Mouse (Mus musculus) layer of hippocampus, postnatal 10 days (tissue): ENCODE measurements at regions not wholly inside any gene's neighbourhood (a gene's known extent, or its start where the extent isn't known, plus 50 kb on each side); places are given as distances from the start of the nearest gene placed in this dataset.

ENCODE experiments used
- DNase-seq, 2 experiments: peaks; one replicate each; pipeline ENCODE4 v3.0.0; 2021; ENCODE audit warnings: low spot score in 2 of 2

DNA sequence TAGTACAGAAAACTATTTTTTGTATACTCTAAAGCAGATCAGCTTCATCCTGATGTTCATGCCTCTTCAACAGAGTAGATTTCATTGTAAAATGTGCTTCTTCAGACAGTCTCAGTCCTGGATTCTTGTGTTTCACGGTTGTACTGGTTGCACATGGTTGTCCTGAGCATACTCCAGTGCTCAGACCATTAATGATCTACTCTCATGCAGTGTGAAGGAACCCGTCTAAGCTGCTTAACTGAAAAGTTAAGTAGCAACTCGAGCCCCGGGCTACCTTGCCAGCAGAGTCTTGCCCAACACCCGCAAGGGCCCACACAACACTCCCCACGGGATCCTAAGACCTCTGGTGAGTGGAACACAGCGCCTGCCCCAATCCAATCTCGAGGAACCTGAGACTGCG is 380.3 kb upstream of the Fbxo33 start:
- DNase-seq: no peak

DNA sequence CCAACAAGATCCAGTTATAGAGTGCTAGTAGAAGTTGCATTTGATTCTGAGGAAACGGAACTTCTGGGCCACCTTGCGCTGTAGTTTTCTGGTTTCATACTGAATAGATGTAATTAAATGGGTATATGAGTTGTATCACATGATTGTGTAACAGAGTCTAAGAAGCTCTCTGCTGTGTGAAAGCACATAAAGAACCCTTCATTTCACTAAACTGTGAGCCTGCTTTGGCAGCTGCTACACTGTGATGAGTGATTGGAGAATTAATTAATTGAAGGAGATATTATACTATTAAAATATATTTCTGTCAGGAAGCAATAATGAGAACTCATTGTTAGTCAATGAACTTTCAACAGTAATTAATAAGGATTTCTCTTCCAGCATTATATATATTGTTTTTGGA is 369.8 kb upstream of the Fbxo33 start:
- no peak for DNase-seq

DNA sequence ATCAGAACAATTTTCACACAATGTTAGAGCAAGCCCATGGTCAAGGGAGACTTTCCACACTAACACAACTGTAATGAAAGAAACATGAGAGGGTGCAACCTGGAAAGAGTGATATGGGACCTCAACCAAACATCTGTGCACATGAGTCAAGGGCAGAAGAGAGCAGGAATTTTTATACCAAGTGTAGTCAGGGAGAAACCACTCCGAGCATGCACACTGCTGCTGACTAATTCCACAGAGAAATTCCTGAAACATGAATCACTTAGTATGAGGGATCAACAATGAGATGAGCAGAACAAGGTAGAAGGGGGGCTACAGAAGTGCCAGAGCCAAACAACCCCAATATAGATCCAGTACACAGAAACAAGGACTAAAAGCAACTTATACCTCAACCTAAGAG is 363.1 kb upstream of the Fbxo33 start:
- no peak for DNase-seq

DNA sequence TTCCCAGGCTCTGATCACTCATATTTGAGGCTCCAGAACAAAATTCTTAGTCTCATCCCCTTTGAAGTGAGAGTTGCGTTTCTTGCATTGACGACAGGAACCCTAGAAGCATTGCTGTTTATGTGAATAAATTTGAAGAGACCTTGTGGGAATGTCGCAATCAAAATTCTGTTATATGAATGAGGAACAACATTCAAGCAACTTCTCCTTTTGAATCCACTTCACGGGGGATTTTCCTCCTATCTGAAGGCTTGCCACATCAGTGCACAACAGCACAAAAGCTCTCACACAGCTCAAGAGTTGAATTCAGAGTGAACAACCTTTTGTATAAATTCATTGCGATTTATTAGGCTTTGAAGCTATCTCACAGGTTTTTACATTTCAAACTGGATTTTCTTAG is 360.2 kb upstream of the Fbxo33 start:
- DNase-seq: no peak

DNA sequence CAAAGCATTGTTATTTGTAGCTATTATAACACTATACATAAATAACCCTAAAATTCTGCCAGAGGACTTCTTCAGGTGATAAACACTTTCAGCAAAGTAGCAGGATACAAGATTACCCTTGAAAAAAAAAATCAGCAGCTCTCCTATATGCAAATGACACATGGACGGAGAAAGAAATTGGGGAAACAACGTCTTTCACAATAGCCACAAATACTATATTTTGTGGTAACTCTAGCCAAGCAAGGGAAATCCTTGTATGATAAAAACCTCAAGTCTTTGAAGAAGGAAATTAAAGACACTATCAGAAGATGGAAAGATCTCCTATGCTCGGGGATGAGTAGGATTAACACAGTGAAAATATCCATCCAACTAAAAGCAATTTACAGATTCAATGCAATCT is 344.4 kb upstream of the Fbxo33 start:
- no peak for DNase-seq

DNA sequence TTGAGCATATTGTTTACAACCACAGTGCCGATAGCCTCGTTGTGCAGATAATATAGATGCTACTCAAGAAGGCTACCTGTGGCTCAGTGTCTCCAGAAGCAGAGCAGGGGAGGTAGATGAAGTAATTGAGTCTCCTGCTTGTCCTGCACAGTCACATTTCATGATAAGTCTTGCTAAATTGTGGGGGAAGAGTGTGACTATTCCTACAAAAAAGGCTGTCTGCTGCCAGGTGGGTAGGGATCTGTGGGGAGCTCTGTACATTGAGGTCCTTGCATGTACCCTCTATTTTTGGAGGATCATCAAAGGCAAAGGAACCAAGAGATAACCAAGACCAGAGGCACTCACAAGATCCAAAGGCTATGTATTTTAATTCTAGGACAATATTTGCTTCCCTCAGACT is 320.3 kb upstream of the Fbxo33 start:
- DNase-seq: no peak

DNA sequence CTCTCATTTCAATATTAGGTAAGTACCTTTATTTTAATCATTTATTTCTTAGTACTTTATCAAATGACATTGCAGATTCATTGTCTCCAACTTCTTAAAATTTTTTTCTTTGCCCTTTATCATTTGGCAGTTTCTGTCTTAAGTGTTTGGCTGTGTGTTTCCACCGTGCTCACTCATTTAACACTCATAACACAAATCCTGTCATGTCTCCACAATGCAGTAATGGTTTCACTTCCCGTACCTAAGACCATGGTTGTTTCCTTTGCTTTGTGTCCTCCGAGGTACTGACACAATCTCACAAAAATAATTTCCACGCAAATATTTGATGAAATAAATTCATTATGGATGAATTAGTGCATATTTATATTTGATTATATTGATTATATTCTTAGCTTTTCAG is 311.0 kb upstream of the Fbxo33 start:
- DNase-seq: no peak

DNA sequence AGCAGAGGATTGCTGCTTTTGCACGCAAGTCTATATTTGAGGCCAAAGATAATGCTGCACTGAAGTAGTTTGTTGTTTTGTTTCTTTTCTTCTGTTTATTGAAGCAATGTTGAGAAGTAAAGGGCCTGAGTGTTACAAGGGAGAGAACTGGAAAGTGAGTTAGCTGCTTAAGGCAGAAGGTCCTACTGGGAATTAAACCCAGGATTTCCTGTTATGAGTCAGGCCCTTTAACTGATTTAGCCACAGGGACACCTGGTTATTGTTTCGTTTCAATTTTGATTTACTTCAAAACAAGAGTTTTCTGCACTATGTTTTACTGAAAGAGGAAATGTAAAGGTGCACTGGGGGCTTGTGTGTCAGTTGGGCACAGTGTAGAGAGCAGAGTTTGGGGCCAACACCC is 303.8 kb upstream of the Fbxo33 start:
- DNase-seq: no peak

DNA sequence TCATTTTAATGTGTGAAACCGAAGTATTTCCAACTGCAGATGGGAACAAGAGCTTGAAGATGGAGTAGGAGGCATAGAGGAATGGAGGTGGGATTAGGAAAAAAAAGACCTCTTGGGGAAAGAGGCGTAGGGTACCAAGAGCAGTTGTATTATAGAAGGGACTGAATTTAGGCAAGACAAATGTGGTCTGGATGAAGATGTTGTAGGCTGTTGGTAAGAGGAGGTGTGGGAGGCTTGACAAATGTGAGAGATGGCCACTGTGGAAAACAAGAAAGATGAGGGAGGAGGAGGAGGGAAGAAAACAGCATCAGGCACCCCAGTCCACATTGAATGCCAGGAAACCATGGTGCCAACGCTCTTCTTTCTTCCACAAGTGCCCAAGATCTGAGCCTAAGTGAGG is 302.4 kb upstream of the Fbxo33 start:
- no peak for DNase-seq

DNA sequence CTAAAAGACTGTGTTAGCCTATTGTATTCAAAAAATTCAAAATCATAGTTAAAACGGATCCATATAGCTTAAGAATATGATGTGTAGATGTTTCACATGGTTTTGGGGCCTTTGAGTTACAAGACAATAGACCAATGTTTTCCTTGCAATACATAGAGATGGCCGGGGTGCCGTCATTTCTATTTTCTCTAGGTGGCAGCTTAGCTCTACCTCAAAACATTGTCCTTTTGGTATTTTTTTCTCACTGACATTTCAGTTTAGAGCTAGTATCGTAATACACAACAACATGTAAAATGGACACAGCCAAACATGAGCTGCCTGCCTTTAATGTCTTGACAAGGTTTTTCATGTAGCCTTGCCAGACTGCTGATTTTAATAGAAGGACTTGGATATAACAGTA is 290.3 kb upstream of the Fbxo33 start:
- DNase-seq: peak; percentile 38 to 48

DNA sequence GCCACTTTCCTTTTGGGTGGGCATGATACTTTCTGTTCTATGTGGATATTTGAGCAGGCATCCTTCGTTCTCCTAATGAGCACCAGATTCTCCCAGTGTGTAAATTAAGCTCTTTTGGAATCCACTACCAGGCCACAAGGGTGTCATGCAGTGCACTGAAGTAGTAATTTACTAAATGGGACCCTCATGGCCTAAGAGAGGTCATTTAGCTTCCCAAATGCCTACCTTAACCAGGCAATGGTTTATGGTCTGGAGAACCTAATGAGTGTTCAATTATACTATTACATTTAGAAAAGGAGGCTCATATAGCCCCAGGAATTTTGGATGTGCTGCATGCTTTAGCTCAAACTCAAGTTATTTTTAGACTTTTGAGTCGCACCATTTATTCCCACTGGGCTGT is 289.6 kb upstream of the Fbxo33 start:
- DNase-seq: no peak

DNA sequence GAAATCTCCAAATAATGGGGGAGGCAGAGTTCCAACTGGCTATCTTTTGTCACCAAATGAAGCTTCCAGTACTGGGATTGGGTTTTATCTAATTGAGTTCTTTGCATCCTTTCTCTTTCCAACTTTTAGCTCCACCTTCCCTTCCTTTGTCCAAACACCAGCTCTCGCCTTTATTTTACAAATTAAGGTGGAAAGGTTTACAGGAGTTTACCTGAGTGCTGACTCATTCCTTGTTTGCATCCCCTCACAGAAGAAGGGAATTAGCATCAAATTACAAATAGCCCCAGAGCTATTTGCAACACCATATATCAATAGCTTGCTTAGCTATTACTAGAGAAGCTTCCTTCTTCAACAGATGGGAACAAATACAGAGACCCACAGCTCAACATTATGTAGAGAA is 287.9 kb upstream of the Fbxo33 start:
- DNase-seq: no peak

DNA sequence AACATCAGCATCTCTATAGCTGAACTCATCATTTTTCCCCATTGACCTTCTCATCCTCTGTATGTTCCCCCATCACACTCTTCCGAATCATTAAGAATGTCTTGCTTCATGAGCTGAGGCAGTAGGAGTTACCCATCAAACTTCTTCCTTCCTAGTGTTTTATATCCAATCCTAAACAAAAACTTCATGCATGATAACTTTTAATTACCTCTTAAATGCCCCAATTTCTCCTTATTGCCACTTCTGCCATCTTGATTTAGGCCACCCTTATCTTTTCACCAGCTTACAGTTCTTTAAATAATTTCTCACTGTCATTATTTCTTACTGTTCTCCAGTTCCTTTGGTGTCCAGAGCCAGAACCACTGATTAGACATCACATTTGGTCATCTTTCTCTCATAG is 277.9 kb upstream of the Fbxo33 start:
- no peak for DNase-seq

DNA sequence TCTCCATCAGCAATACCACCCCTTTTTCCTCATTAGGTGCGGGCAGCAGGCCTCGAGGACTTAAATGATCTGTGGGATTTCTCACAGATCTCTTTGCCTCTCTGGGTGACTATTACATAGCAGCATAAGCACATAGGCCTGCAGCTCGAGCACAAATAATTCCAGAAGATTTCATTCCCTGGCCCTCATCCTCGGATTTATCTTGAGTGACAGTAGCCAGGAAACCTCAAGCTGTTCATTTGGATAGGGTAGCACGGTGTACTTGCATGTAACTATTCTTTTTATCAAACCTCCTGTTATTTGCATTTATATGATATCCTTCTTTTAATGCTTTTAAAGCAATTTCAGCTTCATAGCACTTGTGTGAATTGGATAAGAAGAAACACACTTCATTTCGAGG is 268.5 kb upstream of the Fbxo33 start:
- DNase-seq: no peak

DNA sequence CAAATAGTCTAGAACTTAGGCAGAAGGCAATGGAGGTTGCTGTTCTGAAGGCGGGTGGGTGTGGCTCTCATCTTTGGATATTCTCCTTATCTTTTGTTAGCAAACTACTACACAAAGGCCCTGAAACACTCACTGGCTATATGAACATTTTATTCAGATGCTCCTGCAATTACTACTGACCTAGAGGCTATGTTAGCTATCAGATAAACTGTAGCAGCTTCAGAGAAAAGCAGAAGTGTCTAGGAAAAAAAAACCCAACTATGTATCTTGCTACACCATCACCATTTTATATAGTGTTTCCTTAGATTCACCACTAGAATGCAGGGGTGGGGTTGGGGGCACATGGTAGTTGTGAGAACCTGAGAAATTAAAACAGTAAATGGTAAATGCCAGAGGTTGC is 268.0 kb upstream of the Fbxo33 start:
- no peak for DNase-seq

DNA sequence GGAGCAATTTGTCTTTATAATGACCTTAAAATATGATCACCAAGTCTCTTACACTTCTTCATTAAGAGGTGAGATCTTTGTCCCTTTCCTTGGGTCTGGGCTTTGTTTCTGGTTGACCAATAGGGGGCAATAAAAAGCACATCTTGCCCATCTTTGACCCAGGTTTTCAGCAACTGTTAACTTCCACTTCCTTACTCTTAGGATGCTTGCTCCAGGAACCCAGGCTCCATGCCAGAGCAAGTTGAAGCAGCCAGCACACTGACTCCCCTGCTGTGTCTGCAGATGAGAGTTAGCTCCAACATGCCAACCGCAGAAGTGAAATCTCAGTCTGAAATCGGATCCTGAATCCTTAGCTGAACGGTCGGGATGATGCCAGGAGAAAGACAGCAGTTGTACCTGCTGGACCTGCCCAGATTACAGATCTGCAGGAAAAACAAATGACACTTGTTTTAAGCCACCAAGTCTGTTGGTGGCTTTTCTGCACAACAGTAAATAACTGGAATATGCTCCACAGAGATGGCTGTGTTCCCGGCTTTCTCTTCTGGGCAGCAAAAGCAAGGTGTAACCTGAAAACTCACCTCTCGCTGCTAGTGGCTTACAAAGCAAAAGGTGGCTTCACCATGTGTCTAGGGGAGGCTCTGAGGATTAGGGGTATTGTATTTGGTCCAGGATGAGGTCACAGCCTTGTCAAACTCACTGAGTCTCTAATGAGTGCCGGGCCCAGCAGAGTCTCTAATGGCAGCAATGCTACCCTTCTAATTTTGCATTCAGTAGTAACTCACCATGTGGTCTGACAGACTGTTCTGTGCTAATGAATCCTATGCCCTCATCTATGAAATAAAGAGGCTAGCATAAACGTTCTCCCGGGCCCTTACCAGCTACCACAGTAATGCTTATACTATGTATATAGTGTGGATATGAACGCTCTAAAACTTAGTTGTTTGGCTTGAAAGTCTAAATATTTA is 241.8 kb upstream of the Fbxo33 start:
- DNase-seq: peak; percentile 30 to 48

DNA sequence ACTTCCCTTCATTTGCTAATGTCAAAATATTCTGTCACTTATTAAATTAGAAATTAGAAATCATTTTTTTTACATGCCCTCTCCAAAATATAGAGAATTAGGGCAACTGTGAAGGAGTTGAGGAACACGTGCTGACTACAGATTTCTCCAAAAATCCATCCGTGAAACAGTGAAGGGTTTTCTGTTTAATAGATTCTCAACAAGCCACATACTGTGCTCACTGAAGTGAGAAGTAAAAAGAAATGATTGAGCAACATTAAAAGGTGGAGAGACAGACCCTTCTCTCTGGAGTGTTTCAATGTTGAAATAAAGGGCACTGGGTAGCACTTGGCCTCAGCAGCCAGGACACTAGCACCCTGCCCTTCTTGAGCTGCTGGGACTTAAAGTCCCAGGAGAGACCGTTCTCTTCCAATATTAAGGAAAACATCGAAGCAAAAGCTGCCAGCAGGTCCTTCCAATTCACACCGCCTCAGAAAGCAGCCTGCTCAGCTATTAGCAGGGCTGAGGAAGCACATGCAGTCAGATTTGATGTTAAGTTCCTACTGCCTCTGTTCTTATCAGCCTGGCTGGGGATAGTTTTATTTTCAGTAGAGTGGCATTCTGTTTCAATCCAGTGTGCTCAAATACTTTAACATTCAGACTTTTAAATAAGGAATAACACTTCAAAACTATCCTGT is 236.8 kb upstream of the Fbxo33 start:
- DNase-seq: peak in 1 of 2 experiments; percentile 20

DNA sequence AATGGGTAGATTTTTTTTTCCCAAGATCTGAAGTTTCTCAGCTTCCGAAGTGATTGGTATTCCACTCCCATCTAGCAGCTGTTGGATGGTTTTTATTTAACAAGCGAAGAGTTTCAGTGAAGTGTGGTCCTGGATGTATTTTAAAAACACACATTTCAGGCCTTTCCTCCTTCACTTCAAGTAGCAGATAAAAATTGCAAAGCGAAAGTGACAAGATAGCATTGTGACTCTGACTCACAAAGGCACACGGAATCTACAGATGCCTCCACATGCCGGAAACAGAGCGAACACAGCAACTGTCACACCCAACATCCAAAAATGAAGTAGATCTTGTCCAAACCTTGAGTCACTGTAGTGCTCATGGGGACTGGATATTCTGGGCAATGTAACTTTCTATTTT is 195.5 kb upstream of the Fbxo33 start:
- no peak for DNase-seq

DNA sequence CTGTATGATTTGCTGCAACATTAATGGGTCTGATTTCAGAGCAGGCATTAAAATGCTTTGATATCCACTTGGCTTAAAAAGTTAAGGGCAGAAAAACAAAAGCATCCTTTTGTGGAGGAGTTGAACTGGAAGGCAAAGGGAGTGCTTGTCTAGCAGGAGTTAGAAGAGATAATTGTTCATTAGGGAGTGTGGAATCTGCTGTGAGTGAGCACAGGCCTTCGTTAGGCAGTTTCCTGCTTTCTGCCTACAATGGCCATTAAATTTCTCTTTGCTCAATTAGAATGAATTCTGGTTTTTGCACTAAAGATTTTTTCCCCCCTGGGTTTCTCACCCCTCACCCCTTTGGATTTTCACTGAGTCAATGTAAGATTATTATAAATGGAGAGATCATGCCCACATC is 192.0 kb upstream of the Fbxo33 start:
- DNase-seq: no peak

DNA sequence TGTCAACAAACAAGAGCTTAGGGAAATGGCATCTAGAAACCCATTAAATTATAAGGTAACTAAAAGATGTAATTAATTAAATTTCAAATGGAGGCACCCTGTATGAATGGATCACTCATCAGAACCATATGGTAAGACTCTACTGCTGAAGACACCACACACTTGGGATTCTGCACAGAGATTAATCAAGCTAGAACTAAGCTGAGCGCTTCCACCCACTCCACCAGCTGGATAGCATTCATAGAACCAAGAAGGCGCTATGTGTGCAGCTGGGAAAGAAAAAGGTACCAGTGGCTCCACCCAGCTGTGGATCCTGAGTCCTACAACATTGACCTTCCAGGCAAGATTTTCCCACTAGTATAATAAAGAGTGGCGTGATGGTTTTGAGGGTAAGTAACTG is 171.6 kb upstream of the Fbxo33 start:
- no peak for DNase-seq

DNA sequence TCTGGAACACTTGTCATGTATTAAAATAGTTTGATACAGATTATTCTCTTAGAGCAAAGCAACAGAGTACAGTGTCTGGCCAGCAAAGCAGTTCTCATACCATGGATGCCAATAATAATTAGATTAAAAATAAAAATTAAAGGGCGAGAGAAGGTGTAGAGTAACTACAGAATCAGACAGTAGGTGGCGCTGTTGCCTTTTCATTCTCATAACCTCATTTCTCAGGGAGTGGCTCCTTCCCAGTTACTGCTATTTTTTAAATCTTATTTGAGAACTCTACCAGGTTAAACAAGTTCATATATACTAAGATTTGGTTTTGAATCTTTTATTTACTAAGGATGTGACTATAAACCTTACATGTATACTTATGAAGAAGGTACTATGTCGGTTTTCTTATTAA is 163.3 kb upstream of the Fbxo33 start:
- peak; percentile 74 to 77 for DNase-seq

DNA sequence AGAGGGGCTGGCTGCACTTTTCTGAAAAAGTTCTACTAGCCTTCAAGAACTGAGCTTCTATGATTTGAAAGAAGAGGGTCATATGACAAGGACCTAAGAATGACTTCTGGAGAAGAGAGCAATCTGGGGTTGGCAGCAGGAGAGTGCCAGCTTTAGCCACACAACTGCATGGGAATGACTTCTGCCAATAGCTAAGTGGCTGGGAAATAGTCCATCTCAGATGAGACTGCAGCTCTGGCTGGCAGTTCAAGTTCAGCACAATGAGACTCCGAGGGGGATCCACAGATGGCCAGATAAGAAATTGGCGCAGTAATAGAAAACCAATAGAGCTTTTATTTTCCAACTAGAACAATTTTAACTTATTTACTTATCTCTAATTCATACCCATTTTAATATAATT is 122.1 kb upstream of the Fbxo33 start:
- DNase-seq: no peak

DNA sequence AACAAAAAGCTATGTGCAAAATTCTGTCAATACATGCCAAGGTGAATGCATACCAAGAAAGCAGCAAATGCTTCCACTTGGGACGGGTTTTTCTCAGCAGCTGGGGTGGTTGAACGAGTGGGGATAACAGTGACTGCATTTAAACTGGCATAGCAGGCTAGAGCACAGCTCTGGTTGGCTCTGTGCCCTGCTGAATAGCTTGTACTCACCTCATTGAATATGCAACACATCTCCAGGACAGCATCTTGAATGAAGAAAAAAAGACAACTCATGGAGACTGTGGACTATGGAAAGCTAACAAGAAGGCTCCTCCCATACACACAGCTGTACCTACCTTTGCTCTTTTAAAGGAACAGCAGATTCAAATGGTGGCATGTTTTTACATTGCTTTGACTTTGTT is 111.2 kb upstream of the Fbxo33 start:
- peak in 1 of 2 experiments; percentile 12 for DNase-seq
